Mouse (Mus musculus) lung, adult 2 months (tissue): ENCODE measurements around the gene Lrcol1. TPM values are rescaled to one million over a fixed set of nuclear protein-coding genes. Genes with fewer than 3 reads are reported as not detected.
A peak's percentile ranks its signal among the peaks of the same experiment; 100 is the strongest.

Source experiments
- DNase-seq: peaks from one replicate; pipeline ENCODE4 v3.0.0; 2022
- H3K4me1 ChIP-seq: fragments of 200-500 bp; 2 replicates; pipeline ENCODE4 v1.6.1; 2011; ENCODE audit warnings: low read length; ENCODE audit not compliant: control insufficient read depth, insufficient read depth
- H3K4me3 ChIP-seq: fragments of 200-500 bp; replicated peaks from 2 replicates; pipeline ENCODE3; 2011; ENCODE audit warnings: low read depth, mild to moderate bottlenecking, control low read depth, low read length; ENCODE audit errors: extremely low read depth
- CTCF ChIP-seq: fragments of 200-500 bp; IDR thresholded peaks from 2 replicates; pipeline ENCODE4 v1.5.1; 2011; ENCODE audit warnings: mild to moderate bottlenecking, low read length, control low read depth; ENCODE audit not compliant: insufficient read depth
- POLR2A ChIP-seq: fragments of 200-500 bp; IDR thresholded peaks from 2 replicates; pipeline ENCODE4 v1.6.1; 2011; ENCODE audit warnings: low read depth, mild to moderate bottlenecking, control low read depth, low read length, borderline replicate concordance; ENCODE audit errors: extremely low read depth
- WGBS: fragments of 180-500 bp; shearing (Covaris S2); methylation state at CpG from one replicate; pipeline ENCODE4 v1.1.7; 2018; 5-methylcytosine and 5-hydroxymethylcytosine counted together
- polyA plus RNA-seq: library from polyadenylated mRNA; depleted of rRNA; stranded (reverse); fragments of >200 nt; gene quantifications from 2 replicates; pipeline ENCODE4 v1.2.3, GENCODE M21; 2012

The Lrcol1 gene
- polyA plus RNA-seq, 1 experiment = 0.51 TPM

GRCm38 (mm10) chr5:110354716-110355115 is 10.2 kb downstream of the Lrcol1 start:
- WGBS = 14% methylated on average over 7 of the region's 7 CpGs
- H3K4me1 ChIP-seq = no peaks in the 10 kb centered on the region
- peak; percentile 46 for TF ChIP-seq CTCF
- no peak for TF ChIP-seq POLR2A
- peak; percentile 34 for DNase-seq
- H3K4me3 ChIP-seq = no peak overlapping the region

GRCm38 (mm10) chr5:110357531-110358179 is 13.1 kb downstream of the Lrcol1 start:
- Histone ChIP-seq H3K4me3 (no peak overlapping the region), H3K4me1 (no peaks in the 10 kb centered on the region)
- TF ChIP-seq POLR2A (no peak), CTCF (peak; percentile 80)
- 40% methylated on average over 9 of the region's 9 CpGs for WGBS
- peak; percentile 83 for DNase-seq

- 85% methylated on average over 6 of the region's 6 CpGs for WGBS
- DNase-seq = no peak
- Histone ChIP-seq H3K4me3 (no peak overlapping the region), H3K4me1 (peaks cover 3% of the 10 kb centered on the region; the same call in 1 of the 2 replicates)
- TF ChIP-seq POLR2A (no peak), CTCF (no peak)
These were observed 16.9 kb downstream of the Lrcol1 start for GRCm38 (mm10) chr5:110361465-110361864.

GRCm38 (mm10) chr5:110362813-110363178 is 18.3 kb downstream of the Lrcol1 start:
- WGBS = 6% methylated on average over 28 of the region's 28 CpGs
- Histone ChIP-seq H3K4me3 (peak overlapping the region; percentile 30), H3K4me1 (peaks cover 3% of the 10 kb centered on the region; the same call in 1 of the 2 replicates)
- TF ChIP-seq POLR2A (no peak), CTCF (no peak)
- peak; percentile 35 for DNase-seq

- Histone ChIP-seq H3K4me3 (peak overlapping the region; percentile 6), H3K4me1 (peaks cover 3% of the 10 kb centered on the region; the same call in 1 of the 2 replicates)
- no peak for TF ChIP-seq POLR2A
- TF ChIP-seq CTCF = no peak
- peak; percentile 65 for DNase-seq
- 8% methylated on average over 71 of the region's 72 CpGs for WGBS
These were observed 18.8 kb downstream of the Lrcol1 start for GRCm38 (mm10) chr5:110363179-110363821.

GRCm38 (mm10) chr5:110363822-110364545 is 19.5 kb downstream of the Lrcol1 start:
- no peak overlapping the region for H3K4me3 ChIP-seq
- peaks cover 3% of the 10 kb centered on the region; the same call in 1 of the 2 replicates for H3K4me1 ChIP-seq
- no peak for TF ChIP-seq CTCF
- no peak for TF ChIP-seq POLR2A
- whole genome bisulfite sequencing = 71% methylated on average over 11 of the region's 11 CpGs
- DNase-seq = no peak

DNA sequence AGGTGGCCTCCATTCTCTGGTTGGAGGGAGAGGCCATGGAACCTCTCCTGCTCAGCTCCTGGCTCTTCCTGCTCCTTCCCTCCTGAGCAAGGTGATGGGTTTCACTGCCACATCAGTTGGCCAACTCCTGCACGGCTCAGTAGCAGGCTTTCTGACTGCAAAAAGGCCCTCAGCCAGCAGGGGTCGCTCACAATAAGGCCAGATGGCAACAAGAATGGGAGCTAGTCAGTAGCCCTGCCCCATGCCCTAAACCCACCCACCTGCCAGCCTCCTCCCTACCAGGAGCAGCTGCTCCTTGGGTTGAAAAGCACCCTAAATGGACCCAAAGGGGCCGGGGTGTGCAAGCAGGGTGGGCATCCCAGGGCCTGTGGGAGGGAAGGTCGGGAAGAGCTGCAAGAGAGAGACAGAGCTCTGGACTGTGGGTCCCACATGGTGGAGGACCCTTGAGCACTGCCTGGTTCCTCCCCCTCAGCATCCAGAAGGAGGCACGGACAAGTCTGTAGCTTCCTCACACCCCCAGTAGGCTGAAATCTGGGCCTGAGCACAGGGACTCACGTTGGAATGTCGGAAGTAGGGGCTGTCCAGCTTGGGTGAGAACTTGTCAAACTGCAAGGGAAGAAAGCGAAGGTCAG is 32.4 kb downstream of the Lrcol1 start:
- TF ChIP-seq POLR2A (no peak), CTCF (peak; percentile 82)
- 63% methylated on average over 8 of the region's 8 CpGs for WGBS

GRCm38 (mm10) chr5:110378181-110378583 is 33.7 kb downstream of the Lrcol1 start:
- WGBS = 67% methylated on average over 20 of the region's 20 CpGs
- DNase-seq = no peak
- no peak for TF ChIP-seq POLR2A
- TF ChIP-seq CTCF = no peak
- no peaks in the 10 kb centered on the region for H3K4me1 ChIP-seq
- H3K4me3 ChIP-seq = no peak overlapping the region

More for the DNA sequence above, 32.4 kb downstream of the Lrcol1 start:
- no peaks in the 10 kb centered on the region for H3K4me1 ChIP-seq
- DNase-seq = peak; percentile 69
- H3K4me3 ChIP-seq = no peak overlapping the region

DNA sequence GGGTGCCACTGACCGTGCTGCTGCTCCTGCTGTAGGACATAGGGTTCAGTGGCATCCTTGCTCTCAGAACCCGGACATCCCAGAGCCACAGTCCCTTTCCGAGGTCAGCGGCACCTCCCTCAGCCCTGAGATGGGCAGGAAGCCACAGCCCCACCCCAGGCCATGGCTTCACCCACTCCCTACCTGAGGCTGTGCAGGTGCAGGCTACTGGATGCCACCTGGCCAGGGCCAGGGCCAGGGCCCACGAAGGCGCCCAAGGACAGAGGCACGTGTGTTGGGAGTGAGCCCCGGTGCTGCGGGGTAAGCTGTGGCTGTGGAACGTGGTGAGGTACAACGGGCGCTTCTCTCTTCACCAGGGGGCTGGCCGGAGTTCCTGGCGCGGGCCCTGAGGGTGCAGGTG is 34.6 kb downstream of the Lrcol1 start:
- Histone ChIP-seq H3K4me1 (no peaks in the 10 kb centered on the region), H3K4me3 (no peak overlapping the region)
- DNase-seq = no peak
- TF ChIP-seq POLR2A (no peak), CTCF (no peak)
- 93% methylated on average over 15 of the region's 15 CpGs for WGBS
